In the genomic region with DNA sequence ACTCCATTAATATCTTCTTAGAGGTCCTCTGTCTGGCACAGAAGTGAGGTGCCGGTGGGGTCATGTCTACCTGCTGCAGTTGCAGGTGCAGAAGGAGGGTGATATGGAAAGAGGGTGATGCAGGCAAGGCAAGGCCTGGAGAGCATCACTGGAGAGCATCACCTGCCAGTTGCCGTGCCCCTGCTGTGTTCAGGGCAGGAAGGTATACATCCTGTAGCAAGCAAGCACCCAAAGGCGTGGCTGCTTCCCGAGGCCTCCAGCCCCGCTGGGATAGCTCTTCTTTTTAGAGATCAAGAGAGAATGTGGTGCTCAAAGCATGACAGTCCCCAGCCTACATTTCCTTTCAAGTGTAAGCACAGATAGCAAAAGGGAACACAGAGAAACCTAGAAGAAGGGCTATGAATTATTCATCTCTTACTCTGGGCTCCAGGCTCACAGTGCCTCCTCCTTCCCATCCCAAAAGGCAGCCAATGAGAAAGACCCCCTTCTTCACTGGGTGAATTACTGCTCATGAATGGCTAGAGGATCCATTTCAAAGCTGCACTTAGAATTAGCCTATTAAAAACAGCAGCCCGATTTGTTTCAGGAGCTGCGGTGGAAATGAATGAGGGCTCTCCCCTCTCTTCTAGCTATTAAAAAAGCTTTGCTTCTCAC, we compare ENCODE assay signal across 9 mouse cellular contexts. TPM values are rescaled to one million over a fixed set of nuclear protein-coding genes. Genes with fewer than 3 reads are reported as not detected.
DNase-seq lines count a peak whose midpoint lies in the region; ATAC-seq and TF ChIP-seq lines count a peak whose summit lies in the region.
"Had no signal": no experiment of that assay in that cellular context is flagged by ENCODE, and none has a peak within 500 bp of the region (broad histone marks: within the 10 kb centered on the region; RNA-seq: fewer than 3 reads in every experiment).

No protein-coding gene starts in this region.

- H3K9ac ChIP-seq in embryonic facial prominence, embryonic 13.5 days: no peak overlapping the region
- H3K9ac ChIP-seq in hindbrain, embryonic 16.5 days (ENCODE audit: low read depth, low read length): peak overlapping the region; percentile 41; the same call in 1 of the 2 replicates
- no peak overlapping the region for H3K9ac ChIP-seq in neural tube, embryonic 11.5 days (ENCODE audit: low read length)
- H3K9ac ChIP-seq in stomach, postnatal 0 days (ENCODE audit: low read length): no peak overlapping the region
- H3K9ac ChIP-seq: lung, embryonic 15.5 days had no signal

- 40% methylated on average over 7 of the region's 7 CpGs for WGBS in embryonic facial prominence, embryonic 13.5 days
- WGBS in hindbrain, embryonic 16.5 days: 25% methylated on average over 7 of the region's 7 CpGs
- WGBS in neural tube, embryonic 11.5 days: 25% methylated on average over 7 of the region's 7 CpGs
- 51% methylated on average over 7 of the region's 7 CpGs for WGBS in stomach, postnatal 0 days

- DNase-seq in embryo, embryonic 10 days (ENCODE audit: low spot score): peak; percentile 59
- no peak for DNase-seq in embryo, embryonic 9.5 days (ENCODE audit: extremely low spot score)
- peak; percentile 53 for DNase-seq in neural tube, embryonic 11.5 days (ENCODE audit: low spot score)
- no peak for DNase-seq in adrenal gland, postnatal 36 days
- DNase-seq in stomach, postnatal 0 days (ENCODE audit: low spot score): no peak

- ATAC-seq in embryonic facial prominence, embryonic 13.5 days (ENCODE audit: insufficient number of reproducible peaks, insufficient read depth, low FRiP score, low TSS enrichment, low read depth): no peak
- peak; percentile 97 for ATAC-seq in hindbrain, embryonic 16.5 days
- peak; percentile 95 for ATAC-seq in neural tube, embryonic 11.5 days (ENCODE audit: insufficient read depth, low FRiP score, low TSS enrichment)
- no peak for ATAC-seq in stomach, postnatal 0 days (ENCODE audit: low FRiP score, low TSS enrichment)
- ATAC-seq in inflammation-experienced regulatory T-cells, adult 6 months: no peak

- no peak for TF ChIP-seq CTCF in stomach, postnatal 0 days (IDR thresholded peaks at IDR 0.05; ENCODE audit: low read depth)

- H3K27me3 ChIP-seq in embryonic facial prominence, embryonic 13.5 days: no peaks in the 10 kb centered on the region
- no peaks in the 10 kb centered on the region for H3K27me3 ChIP-seq in hindbrain, embryonic 16.5 days (replicated peaks; ENCODE audit: control insufficient read depth, insufficient read depth, low read length)
- no peaks in the 10 kb centered on the region for H3K27me3 ChIP-seq in neural tube, embryonic 11.5 days (ENCODE audit: control insufficient read depth, insufficient read depth, low read length)
- no peaks in the 10 kb centered on the region for H3K27me3 ChIP-seq in stomach, postnatal 0 days (ENCODE audit: control insufficient read depth, insufficient read depth, low read length)
- H3K27me3 ChIP-seq: lung, embryonic 15.5 days had no signal

- peak overlapping the region; percentile 32; the same call in 1 of the 2 replicates for H3K4me2 ChIP-seq in embryonic facial prominence, embryonic 13.5 days
- peak overlapping the region; percentile 35 for H3K4me2 ChIP-seq in hindbrain, embryonic 16.5 days (ENCODE audit: low read length)
- peak overlapping the region; percentile 28 for H3K4me2 ChIP-seq in neural tube, embryonic 11.5 days (ENCODE audit: low read depth)
- H3K4me2 ChIP-seq in stomach, postnatal 0 days (replicated peaks; ENCODE audit: low read depth): no peak overlapping the region
- H3K4me2 ChIP-seq: lung, embryonic 15.5 days had no signal

- no peak overlapping the region for H3K27ac ChIP-seq in embryonic facial prominence, embryonic 13.5 days
- H3K27ac ChIP-seq in hindbrain, embryonic 16.5 days (ENCODE audit: low read depth, low read length): peak overlapping the region; percentile 80
- H3K27ac ChIP-seq in neural tube, embryonic 11.5 days (ENCODE audit: low read depth, low read length): no peak overlapping the region; the same call in 1 of the 2 replicates
- no peak overlapping the region for H3K27ac ChIP-seq in stomach, postnatal 0 days (replicated peaks)
- H3K27ac ChIP-seq: lung, embryonic 15.5 days had no signal

- H3K36me3 ChIP-seq in embryonic facial prominence, embryonic 13.5 days: no peaks in the 10 kb centered on the region
- H3K36me3 ChIP-seq in hindbrain, embryonic 16.5 days (ENCODE audit: control insufficient read depth, insufficient read depth, low read length): no peaks in the 10 kb centered on the region
- no peaks in the 10 kb centered on the region for H3K36me3 ChIP-seq in neural tube, embryonic 11.5 days (ENCODE audit: control insufficient read depth, insufficient read depth, low read length)
- H3K36me3 ChIP-seq in stomach, postnatal 0 days (ENCODE audit: control insufficient read depth, insufficient read depth, low read length): no peaks in the 10 kb centered on the region
- H3K36me3 ChIP-seq: lung, embryonic 15.5 days had no signal

- TF ChIP-seq EP300 in stomach, postnatal 0 days (optimal IDR thresholded peaks at IDR 0.05): no peak

- H3K4me3 ChIP-seq in embryonic facial prominence, embryonic 13.5 days: no peak overlapping the region
- H3K4me3 ChIP-seq in hindbrain, embryonic 16.5 days (ENCODE audit: low read length): no peak overlapping the region
- H3K4me3 ChIP-seq in neural tube, embryonic 11.5 days (ENCODE audit: low read depth, low read length): no peak overlapping the region
- no peak overlapping the region for H3K4me3 ChIP-seq in stomach, postnatal 0 days (ENCODE audit: low read depth, low read length)
- H3K4me3 ChIP-seq: lung, embryonic 15.5 days had no signal

- peaks cover 13% of the 10 kb centered on the region; the same call in 1 of the 2 replicates for H3K4me1 ChIP-seq in embryonic facial prominence, embryonic 13.5 days
- H3K4me1 ChIP-seq in hindbrain, embryonic 16.5 days (ENCODE audit: control insufficient read depth, insufficient read depth, low read depth, low read length): peaks cover 14% of the 10 kb centered on the region
- peaks cover 14% of the 10 kb centered on the region for H3K4me1 ChIP-seq in neural tube, embryonic 11.5 days (ENCODE audit: control insufficient read depth, insufficient read depth, low read length)
- H3K4me1 ChIP-seq in stomach, postnatal 0 days (replicated peaks; ENCODE audit: control insufficient read depth, insufficient read depth): no peaks in the 10 kb centered on the region
- H3K4me1 ChIP-seq: lung, embryonic 15.5 days had no signal

- no peaks in the 10 kb centered on the region for H3K9me3 ChIP-seq in embryonic facial prominence, embryonic 13.5 days
- H3K9me3 ChIP-seq in hindbrain, embryonic 16.5 days (ENCODE audit: control insufficient read depth, low read length): no peaks in the 10 kb centered on the region
- H3K9me3 ChIP-seq in neural tube, embryonic 11.5 days (ENCODE audit: control insufficient read depth, low read length): no peaks in the 10 kb centered on the region
- no peaks in the 10 kb centered on the region for H3K9me3 ChIP-seq in stomach, postnatal 0 days (ENCODE audit: control insufficient read depth, low read length)
- H3K9me3 ChIP-seq: lung, embryonic 15.5 days had no signal

RNA-seq across cellular contexts. Expression of a gene that starts 44.6 kb away (rescaled TPM):
- not detected in 2 replicates for polyA plus RNA-seq in embryonic facial prominence, embryonic 13.5 days (2015; fragmentation: Nextera tagmentation; extraction: Ambion mirVana)
- polyA plus RNA-seq in hindbrain, embryonic 16.5 days (2015; fragmentation: Nextera tagmentation; extraction: Ambion mirVana): 0.11 and 0.16 TPM in 2 replicates
- 0.09 and 0.17 TPM in 2 replicates for polyA plus RNA-seq in neural tube, embryonic 11.5 days (2014; fragmentation: Nextera tagmentation; extraction: Ambion mirVana)
- total RNA-seq in adrenal gland, postnatal 36 days (2021): not detected
- not detected in 2 replicates for polyA plus RNA-seq in stomach, postnatal 0 days (2015; fragmentation: Nextera tagmentation; extraction: Ambion mirVana)
- polyA plus RNA-seq in inflammation-experienced regulatory T-cells, adult 6 months (2017; shearing (Covaris generic)): under 1 TPM in 2 of 3 experiments, not detected in 1; 0.13 to 0.28 TPM

Comparison
In these comparisons a context has a peak if more than half of its experiments do, and no peak if none do; other contexts are left out.
1. DNase-seq: peak in embryo, embryonic 10 days (single experiment) and neural tube, embryonic 11.5 days (single experiment); none in embryo, embryonic 9.5 days (single experiment), adrenal gland, postnatal 36 days (0 of 2) and stomach, postnatal 0 days (single experiment).
2. ATAC-seq: peak in hindbrain, embryonic 16.5 days (single experiment) and neural tube, embryonic 11.5 days (single experiment); none in embryonic facial prominence, embryonic 13.5 days (single experiment), stomach, postnatal 0 days (single experiment) and inflammation-experienced regulatory T-cells, adult 6 months (single experiment).